Mouse (Mus musculus): ENCODE data around the gene Samd4b. TPM values are rescaled to one million over a fixed set of nuclear protein-coding genes. Genes with fewer than 3 reads are reported as not detected.

Samd4b gene
- polyA plus RNA-seq, 1 experiment, result 25.2 TPM

GRCm38 (mm10) chr7:28418096-28418670, 179.8 kb downstream of the Samd4b start:
- no peak overlapping the region for H3K4me3 ChIP-seq (replicated peaks; ENCODE audit: control insufficient read depth, low read depth, low read length)
- H3K27ac ChIP-seq (ENCODE audit: control insufficient read depth, insufficient read depth, low read depth, low read length, poor library complexity), result no peak overlapping the region
- H3K4me1 ChIP-seq (ENCODE audit: control insufficient read depth, insufficient read depth, low read length), result no peaks in the 10 kb centered on the region; the same call in 1 of the 2 replicates
- 88% methylated on average over 8 of the region's 8 CpGs for WGBS
- TF ChIP-seq CTCF (IDR thresholded peaks at IDR 0.05; ENCODE audit: control insufficient read depth, insufficient read depth, low read length), result no peak

GRCm38 (mm10) chr7:28417368-28417767, 180.6 kb downstream of the Samd4b start:
- TF ChIP-seq CTCF (IDR thresholded peaks at IDR 0.05; ENCODE audit: control insufficient read depth, insufficient read depth, low read length) (no peak), POLR2A (IDR thresholded peaks at IDR 0.05; ENCODE audit: borderline replicate concordance, control insufficient read depth, low read depth, low read length) (no peak)
- H3K4me1 ChIP-seq (ENCODE audit: control insufficient read depth, insufficient read depth, low read length), result no peaks in the 10 kb centered on the region; the same call in 1 of the 2 replicates
- no peak overlapping the region for H3K4me3 ChIP-seq (replicated peaks; ENCODE audit: control insufficient read depth, low read depth, low read length)
- no peak overlapping the region for H3K27ac ChIP-seq (ENCODE audit: control insufficient read depth, insufficient read depth, low read depth, low read length, poor library complexity)

- Histone ChIP-seq H3K27ac (ENCODE audit: control insufficient read depth, insufficient read depth, low read depth, low read length, poor library complexity) (no peak overlapping the region), H3K4me3 (replicated peaks; ENCODE audit: control insufficient read depth, low read depth, low read length) (no peak overlapping the region), H3K4me1 (ENCODE audit: control insufficient read depth, insufficient read depth, low read length) (no peaks in the 10 kb centered on the region; the same call in 1 of the 2 replicates)
- peak; percentile 11; the same call in 1 of the 2 replicates for TF ChIP-seq CTCF (IDR thresholded peaks at IDR 0.05; ENCODE audit: control insufficient read depth, insufficient read depth, low read length)
- no peak for TF ChIP-seq POLR2A (IDR thresholded peaks at IDR 0.05; ENCODE audit: borderline replicate concordance, control insufficient read depth, low read depth, low read length)
- 60% methylated on average over 4 of the region's 4 CpGs for WGBS
Observed at GRCm38 (mm10) chr7:28412826-28413225, 185.1 kb downstream of the Samd4b start.

GRCm38 (mm10) chr7:28410841-28411475, 187.0 kb downstream of the Samd4b start:
- TF ChIP-seq POLR2A (IDR thresholded peaks at IDR 0.05; ENCODE audit: borderline replicate concordance, control insufficient read depth, low read depth, low read length), result no peak
- TF ChIP-seq CTCF (IDR thresholded peaks at IDR 0.05; ENCODE audit: control insufficient read depth, insufficient read depth, low read length), result no peak
- WGBS, result 79% methylated on average over 3 of the region's 3 CpGs
- H3K4me1 ChIP-seq (ENCODE audit: control insufficient read depth, insufficient read depth, low read length), result no peaks in the 10 kb centered on the region; the same call in 1 of the 2 replicates
- peak overlapping the region; percentile 52; the same call in 1 of the 2 replicates for H3K27ac ChIP-seq (ENCODE audit: control insufficient read depth, insufficient read depth, low read depth, low read length, poor library complexity)
- H3K4me3 ChIP-seq (replicated peaks; ENCODE audit: control insufficient read depth, low read depth, low read length), result no peak overlapping the region

- TF ChIP-seq CTCF (IDR thresholded peaks at IDR 0.05; ENCODE audit: control insufficient read depth, insufficient read depth, low read length), result no peak
- TF ChIP-seq POLR2A (IDR thresholded peaks at IDR 0.05; ENCODE audit: borderline replicate concordance, control insufficient read depth, low read depth, low read length), result no peak
- Histone ChIP-seq H3K27ac (ENCODE audit: control insufficient read depth, insufficient read depth, low read depth, low read length, poor library complexity) (no peak overlapping the region; the same call in 1 of the 2 replicates), H3K4me1 (ENCODE audit: control insufficient read depth, insufficient read depth, low read length) (peaks cover 6% of the 10 kb centered on the region; the same call in 1 of the 2 replicates), H3K4me3 (replicated peaks; ENCODE audit: control insufficient read depth, low read depth, low read length) (no peak overlapping the region)
- 51% methylated on average over 3 of the region's 3 CpGs for WGBS
Observed at GRCm38 (mm10) chr7:28401942-28402341, 196.0 kb downstream of the Samd4b start.

GRCm38 (mm10) chr7:28401030-28401429, 196.9 kb downstream of the Samd4b start:
- 48% methylated on average over 1 of the region's 1 CpGs for WGBS
- Histone ChIP-seq H3K27ac (ENCODE audit: control insufficient read depth, insufficient read depth, low read depth, low read length, poor library complexity) (peak overlapping the region; percentile 28; the same call in 1 of the 2 replicates), H3K4me1 (ENCODE audit: control insufficient read depth, insufficient read depth, low read length) (peaks cover 6% of the 10 kb centered on the region; the same call in 1 of the 2 replicates), H3K4me3 (replicated peaks; ENCODE audit: control insufficient read depth, low read depth, low read length) (no peak overlapping the region)
- TF ChIP-seq CTCF (IDR thresholded peaks at IDR 0.05; ENCODE audit: control insufficient read depth, insufficient read depth, low read length) (no peak), POLR2A (IDR thresholded peaks at IDR 0.05; ENCODE audit: borderline replicate concordance, control insufficient read depth, low read depth, low read length) (no peak)

GRCm38 (mm10) chr7:28398696-28399340, 199.1 kb downstream of the Samd4b start:
- H3K4me3 ChIP-seq (replicated peaks; ENCODE audit: control insufficient read depth, low read depth, low read length), result no peak overlapping the region
- 89% methylated on average over 10 of the region's 10 CpGs for WGBS
- TF ChIP-seq POLR2A (IDR thresholded peaks at IDR 0.05; ENCODE audit: borderline replicate concordance, control insufficient read depth, low read depth, low read length) (no peak), CTCF (IDR thresholded peaks at IDR 0.05; ENCODE audit: control insufficient read depth, insufficient read depth, low read length) (no peak)
- H3K27ac ChIP-seq (ENCODE audit: control insufficient read depth, insufficient read depth, low read depth, low read length, poor library complexity), result no peak overlapping the region
- H3K4me1 ChIP-seq (ENCODE audit: control insufficient read depth, insufficient read depth, low read length), result peaks cover 6% of the 10 kb centered on the region; the same call in 1 of the 2 replicates

GRCm38 (mm10) chr7:28398000-28398399, 199.9 kb downstream of the Samd4b start:
- Histone ChIP-seq H3K4me1 (ENCODE audit: control insufficient read depth, insufficient read depth, low read length) (peaks cover 6% of the 10 kb centered on the region), H3K4me3 (replicated peaks; ENCODE audit: control insufficient read depth, low read depth, low read length) (no peak overlapping the region), H3K27ac (ENCODE audit: control insufficient read depth, insufficient read depth, low read depth, low read length, poor library complexity) (no peak overlapping the region)
- TF ChIP-seq CTCF (IDR thresholded peaks at IDR 0.05; ENCODE audit: control insufficient read depth, insufficient read depth, low read length) (no peak), POLR2A (IDR thresholded peaks at IDR 0.05; ENCODE audit: borderline replicate concordance, control insufficient read depth, low read depth, low read length) (no peak)
- 76% methylated on average over 3 of the region's 3 CpGs for WGBS

Data from bone marrow, adult 2 months (tissue).